Mouse (Mus musculus): ENCODE data around the gene Gm26897.

DNA sequence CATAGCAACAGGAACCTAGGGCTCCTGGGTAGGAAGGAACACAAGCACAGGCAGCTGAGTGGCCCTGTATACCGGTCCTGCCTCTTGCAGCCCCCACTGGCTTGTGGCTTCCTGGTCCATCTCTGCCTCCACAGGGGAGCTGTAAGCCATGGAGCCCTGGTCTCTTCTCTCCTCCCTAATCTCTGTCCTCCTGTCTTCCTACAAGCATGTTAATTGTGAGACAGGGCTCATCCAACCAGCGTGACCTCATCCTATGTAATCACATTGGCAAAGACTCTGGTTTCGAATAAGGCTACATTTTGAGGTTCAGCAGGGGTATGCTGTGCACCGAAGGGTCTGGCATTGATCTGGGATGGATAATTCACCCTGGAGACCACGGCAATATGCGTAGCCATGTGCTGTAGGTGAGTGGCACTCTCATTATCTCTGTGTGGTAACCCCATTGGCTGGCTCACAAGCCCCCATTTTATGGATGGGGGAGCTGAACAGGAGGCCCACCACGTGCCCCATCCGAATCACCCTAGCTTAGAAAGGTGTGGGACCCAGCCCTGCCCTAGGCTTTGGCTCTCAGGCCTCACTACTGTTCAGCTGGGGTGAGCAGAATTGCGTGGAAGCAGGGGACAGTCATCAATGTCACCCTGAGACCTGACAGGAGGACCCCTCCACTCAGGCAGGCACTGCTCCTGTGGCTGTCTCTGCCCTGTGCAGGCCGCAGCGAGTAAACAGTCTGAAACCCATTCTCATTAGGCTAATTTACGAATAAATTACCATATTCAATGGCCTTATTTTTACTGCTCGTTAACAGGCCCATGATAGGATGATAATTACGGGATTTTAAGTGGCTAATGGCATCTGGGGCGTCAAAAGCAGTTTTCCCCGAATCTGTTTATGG lies 6.9 kb downstream of the Gm26897 start:
- TF ChIP-seq POLR2A (IDR thresholded peaks at IDR 0.05; ENCODE audit: insufficient read length, low read depth) (no peak), TCF12 (IDR thresholded peaks at IDR 0.05; ENCODE audit: insufficient read depth, poor library complexity, severe bottlenecking) (no peak), MYOG (IDR thresholded peaks at IDR 0.05; ENCODE audit: control insufficient read depth in 1 of 3, insufficient read depth in 1 of 3, insufficient read length in 2 of 3, low read depth in 2 of 3) (no peak), MAX (IDR thresholded peaks at IDR 0.05; ENCODE audit: low read depth) (no peak), POLR2AphosphoS2 (IDR thresholded peaks at IDR 0.05; ENCODE audit: insufficient read length, low read depth) (no peak), E2F4 (IDR thresholded peaks at IDR 0.05; ENCODE audit: insufficient read depth) (no peak), USF1 (IDR thresholded peaks at IDR 0.05; ENCODE audit: low read depth) (no peak), CEBPB (IDR thresholded peaks at IDR 0.05; ENCODE audit: insufficient read depth, poor library complexity, severe bottlenecking) (no peak), TCF3 (IDR thresholded peaks at IDR 0.05; ENCODE audit: insufficient read length, low read depth) (no peak), SRF (IDR thresholded peaks at IDR 0.05; ENCODE audit: control insufficient read depth, insufficient read length, low read depth) (no peak), MYOD1 (IDR thresholded peaks at IDR 0.05; ENCODE audit: control insufficient read depth in 1 of 3, insufficient read length in 2 of 3, low read depth in 2 of 3) (no peak)

Data from myocyte (in vitro differentiated cells).